Mouse (Mus musculus) liver, postnatal 0 days (tissue): ENCODE data around the gene Dgcr2. TPM values are rescaled to one million over a fixed set of nuclear protein-coding genes. Genes with fewer than 3 reads are reported as not detected.

Experiments used
- ATAC-seq: fragments of 200-750 bp; cut with Nextera tagmentation; 2 replicates; pipeline ENCODE4 v1.8.0; 2017; ENCODE audit warnings: mild to moderate bottlenecking, moderate library complexity
- DNase-seq: peaks from one replicate; pipeline ENCODE4 v3.0.0-alpha.2; 2016
- H3K27ac ChIP-seq: fragments of 300-500 bp; sonication (generic); 2 replicates; pipeline ENCODE4 v1.5.1; 2014; ENCODE audit warnings: antibody characterized with exemption, moderate library complexity, mild to moderate bottlenecking, low read depth
- H3K27me3 ChIP-seq: fragments of 300-500 bp; sonication (generic); 2 replicates; pipeline ENCODE4 v1.6.1; 2014; ENCODE audit warnings: low read length, control low read depth, mixed read lengths; ENCODE audit not compliant: insufficient read depth
- H3K36me3 ChIP-seq: fragments of 300-500 bp; sonication (generic); replicated peaks from 2 replicates; pipeline ENCODE4 v1.6.1; 2014; ENCODE audit warnings: mild to moderate bottlenecking, control low read depth, low read length, moderate library complexity, mixed read lengths; ENCODE audit not compliant: insufficient read depth
- H3K4me1 ChIP-seq: fragments of 300-500 bp; sonication (generic); 2 replicates; pipeline ENCODE4 v1.6.1; 2014; ENCODE audit warnings: antibody characterized with exemption, mild to moderate bottlenecking, control low read depth; ENCODE audit not compliant: insufficient read depth
- H3K4me2 ChIP-seq: fragments of 300-500 bp; sonication (generic); 2 replicates; pipeline ENCODE4 v1.6.1; 2014; ENCODE audit warnings: low read depth, mild to moderate bottlenecking, low read length, moderate library complexity, mixed read lengths
- H3K4me3 ChIP-seq: fragments of 300-500 bp; sonication (generic); 2 replicates; pipeline ENCODE4 v1.5.1; 2014; ENCODE audit warnings: low read depth, low read length
- H3K9ac ChIP-seq: fragments of 300-500 bp; sonication (generic); replicated peaks from 2 replicates; pipeline ENCODE4 v1.6.1; 2014; ENCODE audit warnings: mild to moderate bottlenecking, moderate library complexity
- H3K9me3 ChIP-seq: fragments of 300-500 bp; sonication (generic); 2 replicates; pipeline ENCODE4 v1.6.1; 2016; ENCODE audit warnings: mild to moderate bottlenecking, control low read depth, low read length, mixed read lengths
- CTCF ChIP-seq: sonication (generic); IDR thresholded peaks from 2 replicates; pipeline ENCODE4 v1.5.1; 2016; ENCODE audit warnings: antibody characterized with exemption, low read depth
- EP300 ChIP-seq: IDR thresholded peaks from 2 replicates; pipeline ENCODE4 v1.6.1; 2016; ENCODE audit warnings: antibody characterized with exemption, low read depth, mild to moderate bottlenecking
- WGBS: fragments of 180-500 bp; shearing (Covaris S2); extraction: QIAGEN DNeasy Blood & Tissue Kit; methylation state at CpG from one replicate; pipeline ENCODE4 v1.1.7; 2014; ENCODE audit not compliant: insufficient replicate concordance; 5-methylcytosine and 5-hydroxymethylcytosine counted together
- polyA plus RNA-seq: library from polyadenylated mRNA; unstranded; fragments of >200 nt; fragmentation: Nextera tagmentation; extraction: Ambion mirVana; gene quantifications from 2 replicates; pipeline ENCODE4 v1.2.1, GENCODE M21; 2015

Gene Dgcr2
- polyA plus RNA-seq, 1 experiment from 2014 or later = 18.0 TPM

DNA sequence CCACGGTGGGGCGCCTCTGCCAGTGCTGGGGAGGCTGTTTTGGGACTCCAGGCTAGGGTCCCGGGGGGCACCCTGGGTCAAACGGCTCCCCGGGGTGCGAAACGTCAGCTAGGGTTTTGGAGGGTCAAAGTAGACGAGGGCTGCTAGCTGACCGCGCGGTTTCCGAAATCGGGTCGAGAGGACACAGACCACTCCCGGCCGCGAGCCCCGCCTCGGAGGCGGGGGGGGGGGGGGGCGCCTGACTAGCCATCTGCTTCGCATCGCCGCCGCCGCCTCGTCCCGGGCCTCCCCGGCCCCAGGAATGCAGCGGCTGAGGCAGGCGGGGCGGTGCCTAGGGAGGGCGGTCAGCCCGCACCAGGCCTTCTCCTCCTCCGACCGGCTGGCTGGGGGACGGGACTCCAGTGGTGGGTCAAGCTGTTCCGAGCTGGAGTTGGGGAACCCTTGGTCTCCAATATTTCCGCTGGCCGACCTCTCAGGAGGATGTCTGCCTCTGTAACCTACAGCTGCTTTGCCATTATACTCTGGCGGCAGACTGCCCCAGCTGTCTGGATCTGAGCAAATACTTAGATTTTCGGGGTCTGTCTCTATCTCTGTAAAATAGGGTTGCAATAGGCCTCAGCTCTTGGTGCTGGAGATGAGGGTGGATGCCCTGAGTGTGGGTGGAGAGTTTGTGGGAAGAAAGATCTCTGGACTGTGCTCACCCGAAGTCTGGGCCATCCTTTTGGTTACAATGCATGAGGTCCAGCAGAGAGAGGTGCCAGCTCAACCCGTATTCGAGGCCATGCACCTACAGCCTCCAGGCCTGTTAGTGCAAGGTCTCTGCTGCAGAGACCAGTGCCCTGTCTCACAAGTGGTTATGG is 99.8 kb downstream of the Dgcr2 start:
- Histone ChIP-seq H3K4me3 (peak overlapping the region; percentile 49), H3K27ac (peak overlapping the region; percentile 51; the same call in 1 of the 2 replicates), H3K4me1 (peaks cover 27% of the 10 kb centered on the region), H3K36me3 (no peaks in the 10 kb centered on the region), H3K27me3 (peaks cover 71% of the 10 kb centered on the region), H3K9ac (0 out of 2 replicates have a peak overlapping the region, but pooled peaks have one; percentile 51), H3K9me3 (no peaks in the 10 kb centered on the region), H3K4me2 (peak overlapping the region; percentile 70)
- TF ChIP-seq CTCF = no peak
- no peak for TF ChIP-seq EP300
- ATAC-seq = no peak
- 4% methylated on average over 36 of the region's 45 CpGs for WGBS
- peak; percentile 41 for DNase-seq

DNA sequence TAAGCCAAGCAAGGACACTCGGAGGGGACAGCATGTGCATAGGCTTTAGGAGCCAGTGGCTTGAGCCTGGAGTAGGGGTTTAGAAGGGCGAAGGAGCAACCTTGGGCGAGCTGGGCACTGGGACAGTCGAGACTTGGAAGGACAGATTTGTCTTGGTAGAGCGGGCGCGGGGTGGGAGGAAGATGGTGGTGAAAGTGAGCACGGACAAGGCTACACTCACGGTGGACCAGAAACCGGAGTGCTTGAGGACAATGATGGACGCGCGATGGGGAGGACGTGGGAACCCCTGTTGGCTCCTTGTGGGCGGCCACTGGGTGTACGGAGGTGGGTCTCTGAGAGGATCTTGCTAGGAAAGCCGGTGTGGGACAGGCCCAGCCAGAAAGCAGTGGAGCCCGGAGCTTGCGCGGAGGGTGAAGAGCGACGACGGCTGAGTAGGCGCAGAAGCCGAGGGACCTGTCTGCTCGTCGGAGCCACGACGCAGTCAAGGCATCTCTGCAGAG is 100.5 kb downstream of the Dgcr2 start:
- H3K9ac ChIP-seq = peak overlapping the region; percentile 51
- WGBS = 5% methylated on average over 29 of the region's 29 CpGs
- peaks cover 64% of the 10 kb centered on the region for H3K27me3 ChIP-seq
- H3K9me3 ChIP-seq = no peaks in the 10 kb centered on the region
- peak overlapping the region; percentile 49 for H3K4me3 ChIP-seq
- TF ChIP-seq CTCF = no peak
- TF ChIP-seq EP300 = no peak
- H3K27ac ChIP-seq = peak overlapping the region; percentile 57
- H3K36me3 ChIP-seq = no peaks in the 10 kb centered on the region
- no peak for ATAC-seq
- no peak for DNase-seq
- H3K4me1 ChIP-seq = peaks cover 20% of the 10 kb centered on the region
- H3K4me2 ChIP-seq = peak overlapping the region; percentile 70

DNA sequence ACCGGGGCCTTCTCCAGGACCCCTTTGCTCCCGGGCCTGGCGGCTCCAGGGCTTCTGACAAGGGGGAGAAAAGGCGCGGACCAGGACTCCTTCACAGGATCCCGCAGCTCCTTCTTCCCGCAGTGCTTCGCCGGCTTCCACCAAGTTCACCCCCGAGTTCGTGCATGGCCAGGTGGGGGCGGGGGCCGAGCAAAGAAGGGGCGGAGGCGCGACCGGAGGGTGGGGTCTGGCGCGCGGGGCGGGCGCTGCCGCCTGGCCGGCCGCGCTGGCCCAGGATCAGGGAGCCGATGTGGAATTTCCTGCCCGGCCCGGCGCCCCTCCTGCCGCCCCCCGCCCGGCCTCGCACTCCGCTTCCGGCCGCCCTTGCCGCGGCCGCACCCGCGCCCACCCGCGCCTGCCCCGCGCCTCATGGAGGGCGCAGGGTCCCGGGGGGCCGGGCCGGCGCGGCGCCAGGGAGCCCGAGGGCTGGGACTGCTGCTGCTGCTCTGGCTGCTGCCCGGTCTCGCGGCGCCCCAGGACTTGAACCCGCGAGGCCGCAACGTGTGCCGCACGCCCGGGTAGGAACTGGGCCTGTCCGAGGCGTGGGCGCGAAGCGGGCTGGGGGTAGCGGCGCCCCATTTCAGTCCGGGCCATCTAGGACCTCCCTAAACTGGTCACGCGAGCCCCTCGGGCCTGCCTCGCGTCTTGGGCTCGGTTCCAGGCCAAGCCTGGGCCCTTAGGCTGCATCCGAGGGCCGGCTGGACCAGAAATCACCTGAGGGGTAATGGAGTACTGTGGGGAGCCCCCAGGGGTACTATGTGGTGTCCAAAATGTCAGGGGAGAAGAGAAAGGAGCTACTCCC is 101.2 kb downstream of the Dgcr2 start, which contains the start of gene Scarf2:
Gene Scarf2 (plus strand): TSS at position 312 of the 841 bp plus-strand sequence.
- DNase-seq (no peak), ATAC-seq (peak; percentile 25; the same call in 1 of the 2 replicates)
- H3K4me3 ChIP-seq = peak within 1 kb of the TSS; percentile 49
- peaks cover 58% of the 10 kb centered on the region for H3K27me3 ChIP-seq
- 3% methylated on average over 71 of the region's 81 CpGs for WGBS
- H3K27ac ChIP-seq = peak within 1 kb of the TSS; percentile 57
- peak within 1 kb of the TSS; percentile 70 for H3K4me2 ChIP-seq
- H3K9ac ChIP-seq = peak within 1 kb of the TSS; percentile 51
- no peaks in the 10 kb centered on the region for H3K9me3 ChIP-seq
- TF ChIP-seq EP300 (no peak), CTCF (no peak)
- no peaks in the 10 kb centered on the region for H3K36me3 ChIP-seq
- peaks cover 16% of the 10 kb centered on the region for H3K4me1 ChIP-seq

DNA sequence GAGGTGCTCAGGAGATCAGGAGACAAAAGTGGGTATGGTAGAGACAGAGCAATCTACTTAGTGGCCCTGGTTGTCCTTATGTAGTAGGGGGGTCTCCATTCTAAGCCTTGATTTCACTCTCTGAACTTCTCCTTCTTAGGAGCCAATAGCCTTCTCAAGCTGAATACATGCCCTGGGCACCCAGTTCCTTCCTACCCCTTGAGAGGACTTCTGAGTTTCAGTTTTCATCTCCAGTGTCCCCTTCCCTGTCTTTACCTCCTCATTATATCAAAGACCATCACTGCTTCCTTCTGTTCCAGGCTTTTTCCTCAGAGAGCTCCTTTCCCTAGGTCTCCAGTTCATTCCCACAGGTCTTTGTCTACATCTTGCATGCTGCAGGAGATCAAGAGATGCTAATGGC is 101.8 kb downstream of the Dgcr2 start:
- H3K9ac ChIP-seq = no peak overlapping the region
- 0 out of 2 replicates have a peak, but pooled peaks cover 3% of the 10 kb centered on the region for H3K36me3 ChIP-seq
- ATAC-seq (no peak), DNase-seq (no peak)
- H3K9me3 ChIP-seq = no peaks in the 10 kb centered on the region
- H3K27ac ChIP-seq = no peak overlapping the region
- H3K4me2 ChIP-seq = peak overlapping the region; percentile 70
- peaks cover 16% of the 10 kb centered on the region for H3K4me1 ChIP-seq
- TF ChIP-seq CTCF = no peak
- TF ChIP-seq EP300 = no peak
- H3K27me3 ChIP-seq = peaks cover 51% of the 10 kb centered on the region
- peak overlapping the region; percentile 49 for H3K4me3 ChIP-seq

DNA sequence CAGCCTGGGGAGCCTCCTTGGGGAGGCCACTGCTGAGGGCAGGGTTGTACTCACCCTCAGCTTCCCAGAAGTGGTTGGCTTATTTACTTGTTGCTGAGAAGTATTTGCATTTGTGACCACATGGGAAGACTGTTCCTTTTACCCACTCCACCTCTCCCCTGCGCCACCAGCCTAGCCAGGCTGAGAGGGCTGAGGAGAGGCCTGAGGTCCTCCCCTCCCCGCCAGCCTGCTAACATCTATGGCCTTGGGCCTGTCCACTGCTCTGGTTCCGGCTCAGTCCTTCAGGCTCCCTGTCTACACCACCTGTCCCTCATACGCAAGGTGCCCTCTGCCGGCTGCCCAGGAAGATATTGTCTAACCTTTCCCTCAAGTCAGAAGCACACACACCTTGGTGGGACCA is 102.7 kb downstream of the Dgcr2 start:
- no peak for TF ChIP-seq EP300
- no peak for TF ChIP-seq CTCF
- H3K4me3 ChIP-seq = no peak overlapping the region
- H3K4me1 ChIP-seq = peaks cover 16% of the 10 kb centered on the region
- DNase-seq (no peak), ATAC-seq (no peak)
- no peak overlapping the region for H3K4me2 ChIP-seq
- H3K27me3 ChIP-seq = peaks cover 43% of the 10 kb centered on the region
- H3K9me3 ChIP-seq = no peaks in the 10 kb centered on the region
- 62% methylated on average over 5 of the region's 5 CpGs for WGBS
- no peak overlapping the region for H3K27ac ChIP-seq
- H3K9ac ChIP-seq = no peak overlapping the region
- H3K36me3 ChIP-seq = 0 out of 2 replicates have a peak, but pooled peaks cover 3% of the 10 kb centered on the region

DNA sequence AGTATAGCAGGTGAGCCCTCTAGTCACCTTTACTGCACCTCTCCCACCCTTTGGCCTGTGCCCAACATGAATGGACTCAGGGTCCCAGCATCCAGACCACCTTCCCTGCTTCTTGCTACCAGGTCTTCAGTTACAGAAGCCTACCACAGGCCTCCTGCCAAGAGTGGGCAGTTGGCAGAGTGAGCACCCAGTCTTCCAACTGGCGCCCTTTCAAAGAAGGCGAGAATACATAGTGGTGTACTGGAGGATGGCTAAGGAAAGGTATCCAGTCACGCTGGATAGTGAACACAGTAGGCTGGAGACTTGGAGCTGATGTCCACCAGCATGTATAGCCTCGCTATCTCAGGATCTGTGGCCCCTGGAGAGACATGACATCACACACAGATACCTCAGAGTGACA is 104.3 kb downstream of the Dgcr2 start:
- 88% methylated on average over 4 of the region's 4 CpGs for WGBS

More for the DNA sequence above, 104.3 kb downstream of the Dgcr2 start:
- ATAC-seq = no peak
- Histone ChIP-seq H3K9me3 (no peaks in the 10 kb centered on the region), H3K4me1 (peaks cover 16% of the 10 kb centered on the region), H3K4me3 (no peak overlapping the region), H3K27ac (no peak overlapping the region), H3K27me3 (peaks cover 28% of the 10 kb centered on the region), H3K4me2 (no peak overlapping the region), H3K36me3 (peaks cover 9% of the 10 kb centered on the region; the same call in 1 of the 2 replicates), H3K9ac (no peak overlapping the region)
- no peak for TF ChIP-seq CTCF
- no peak for TF ChIP-seq EP300
- no peak for DNase-seq
